Mouse (Mus musculus) liver, embryonic 14.5 days (tissue): ENCODE measurements around the gene Dhtkd1. TPM values are rescaled to one million over a fixed set of nuclear protein-coding genes. Genes with fewer than 3 reads are reported as not detected.

ENCODE experiments used
- ATAC-seq: fragments of 200-750 bp; cut with Nextera tagmentation; 2 replicates; pipeline ENCODE4 v1.8.0; 2017; ENCODE audit warnings: moderate number of reproducible peaks, mild to moderate bottlenecking, moderate library complexity; ENCODE audit not compliant: insufficient read depth
- DNase-seq, 3 experiments: peaks; one replicate each; pipeline ENCODE4 v3.0.0-alpha.2; 2012 to 2013; ENCODE audit warnings: low read depth in 3 of 3, low spot score in 3 of 3
- H3K27ac ChIP-seq: fragments of 300-500 bp; sonication (generic); 2 replicates; pipeline ENCODE4 v1.5.1; 2014; ENCODE audit warnings: moderate library complexity, mild to moderate bottlenecking, control low read depth, inconsistent platforms
- H3K27me3 ChIP-seq: fragments of 300-500 bp; sonication (generic); 2 replicates; pipeline ENCODE4 v1.6.1; 2014; ENCODE audit warnings: mild to moderate bottlenecking, low read length, moderate library complexity; ENCODE audit not compliant: control insufficient read depth, insufficient read depth
- H3K36me3 ChIP-seq: fragments of 300-500 bp; sonication (generic); replicated peaks from 2 replicates; pipeline ENCODE4 v1.6.1; 2014; ENCODE audit warnings: low read depth; ENCODE audit not compliant: control insufficient read depth, insufficient read depth
- H3K4me1 ChIP-seq, 2 experiments: fragments of 200-500 bp in 1 of 2; fragments of 300-500 bp in 1 of 2; sonication (generic) in 1 of 2; replicated peaks; 2 replicates each; pipeline ENCODE4 v1.6.1; 2012 to 2014; ENCODE audit warnings: antibody characterized with exemption in 1 of 2, inconsistent platforms in 1 of 2, low read length in 1 of 2; ENCODE audit not compliant: control insufficient read depth in 2 of 2, insufficient read depth in 2 of 2
- H3K4me2 ChIP-seq: fragments of 300-500 bp; sonication (generic); 2 replicates; pipeline ENCODE4 v1.6.1; 2014; ENCODE audit warnings: low read depth, mild to moderate bottlenecking, control low read depth, moderate library complexity
- H3K4me3 ChIP-seq, 2 experiments: fragments of 200-500 bp in 1 of 2; fragments of 300-500 bp in 1 of 2; sonication (generic) in 1 of 2; 2 replicates each; pipeline ENCODE4 v1.5.1; 2012 to 2014; ENCODE audit warnings: low read depth in 2 of 2, low read length in 2 of 2, mild to moderate bottlenecking in 2 of 2, control low read depth in 1 of 2, inconsistent platforms in 1 of 2, moderate library complexity in 1 of 2; ENCODE audit not compliant: insufficient read depth in 1 of 2
- H3K9ac ChIP-seq: fragments of 300-500 bp; sonication (generic); replicated peaks from 2 replicates; pipeline ENCODE4 v1.6.1; 2014; ENCODE audit warnings: mild to moderate bottlenecking, control low read depth, moderate library complexity
- H3K9me3 ChIP-seq: fragments of 300-500 bp; sonication (generic); 2 replicates; pipeline ENCODE4 v1.6.1; 2016; ENCODE audit warnings: low read length, mixed read lengths; ENCODE audit not compliant: control insufficient read depth
- CTCF ChIP-seq: IDR thresholded peaks from 2 replicates; pipeline ENCODE4 v1.5.1; 2016; ENCODE audit warnings: antibody characterized with exemption, low read depth, control low read depth
- EP300 ChIP-seq: IDR thresholded peaks from 2 replicates; pipeline ENCODE4 v1.6.1; 2016; ENCODE audit warnings: antibody characterized with exemption, low read depth
- WGBS: fragments of 180-500 bp; shearing (Covaris S2); extraction: QIAGEN DNeasy Blood & Tissue Kit; methylation state at CpG from one replicate; pipeline ENCODE4 v1.1.7; 2014; ENCODE audit not compliant: insufficient replicate concordance; 5-methylcytosine and 5-hydroxymethylcytosine counted together
- polyA plus RNA-seq, 2 experiments: library from polyadenylated mRNA; depleted of rRNA in 1 of 2; stranded (reverse) in 1 of 2; unstranded in 1 of 2; fragments of >200 nt; fragmentation: Nextera tagmentation in 1 of 2; extraction: Ambion mirVana in 1 of 2; gene quantifications; 2 replicates each; pipeline versions ENCODE4 v1.2.1 to v1.2.3; 2012 to 2014

Dhtkd1 gene
- polyA plus RNA-seq, 2 experiments = 1.6 to 2.8 TPM

- ATAC-seq = peak; percentile 99
These were observed 47.6 kb downstream of the Dhtkd1 start, which contains the start of gene Sec61a2 for GRCm38 (mm10) chr2:5894843-5895570. Gene Sec61a2 (minus strand): TSS chr2:5895432.

GRCm38 (mm10) chr2:5894296-5894695 lies 48.3 kb downstream of the Dhtkd1 start:
- WGBS = 42% methylated on average over 11 of the region's 11 CpGs
- Histone ChIP-seq H3K9ac (peak overlapping the region; percentile 75), H3K4me1 (peaks cover 11 to 12% of the 10 kb centered on the region in 2 experiments), H3K36me3 (peaks cover 2% of the 10 kb centered on the region; the same call in 1 of the 2 replicates), H3K4me3 (peak overlapping the region; percentile 47 to 66), H3K27me3 (no peaks in the 10 kb centered on the region), H3K4me2 (peak overlapping the region; percentile 84), H3K27ac (no peak overlapping the region; the same call in 1 of the 2 replicates), H3K9me3 (no peaks in the 10 kb centered on the region)
- TF ChIP-seq CTCF = no peak
- TF ChIP-seq EP300 = no peak
- DNase-seq (no peak), ATAC-seq (no peak)

More at GRCm38 (mm10) chr2:5894843-5895570, 47.6 kb downstream of the Dhtkd1 start, which contains the start of gene Sec61a2:
- H3K9ac ChIP-seq = peak within 1 kb of the TSS; percentile 75
- no peaks in the 10 kb centered on the region for H3K27me3 ChIP-seq
- peak; percentile 93 to 96 (median 95) for DNase-seq
- H3K9me3 ChIP-seq = no peaks in the 10 kb centered on the region
- H3K27ac ChIP-seq = peak within 1 kb of the TSS; percentile 34; the same call in 1 of the 2 replicates
- TF ChIP-seq CTCF (peak; percentile 47), EP300 (no peak)
- peaks cover 2% of the 10 kb centered on the region; the same call in 1 of the 2 replicates for H3K36me3 ChIP-seq
- H3K4me2 ChIP-seq = peak within 1 kb of the TSS; percentile 84
- under 1% methylated on average over 62 of the region's 62 CpGs for WGBS
- peaks cover 11 to 12% of the 10 kb centered on the region in 2 experiments for H3K4me1 ChIP-seq
- H3K4me3 ChIP-seq = peak within 1 kb of the TSS; percentile 66 to 75

- 68% methylated on average over 2 of the region's 2 CpGs for WGBS
- H3K27ac ChIP-seq = no peak overlapping the region
- DNase-seq (no peak), ATAC-seq (no peak)
- H3K36me3 ChIP-seq = peaks cover 6% of the 10 kb centered on the region
- H3K4me3 ChIP-seq = no peak overlapping the region
- H3K4me2 ChIP-seq = no peak overlapping the region
- no peak for TF ChIP-seq EP300
- TF ChIP-seq CTCF = no peak
- no peak overlapping the region; the same call in 1 of the 2 replicates for H3K9ac ChIP-seq
- H3K9me3 ChIP-seq = no peaks in the 10 kb centered on the region
- peaks cover 12 to 14% of the 10 kb centered on the region in 2 experiments for H3K4me1 ChIP-seq
- H3K27me3 ChIP-seq = no peaks in the 10 kb centered on the region
These were observed 53.2 kb downstream of the Dhtkd1 start for GRCm38 (mm10) chr2:5889412-5889811.

GRCm38 (mm10) chr2:5888865-5889264 lies 53.7 kb downstream of the Dhtkd1 start:
- ATAC-seq = no peak
- Histone ChIP-seq H3K4me3 (no peak overlapping the region), H3K4me1 (peaks cover 9 to 10% of the 10 kb centered on the region in 2 experiments), H3K27ac (no peak overlapping the region), H3K4me2 (no peak overlapping the region), H3K27me3 (no peaks in the 10 kb centered on the region), H3K9ac (no peak overlapping the region), H3K36me3 (peaks cover 6% of the 10 kb centered on the region), H3K9me3 (no peaks in the 10 kb centered on the region)
- 57% methylated on average over 5 of the region's 5 CpGs for WGBS
- TF ChIP-seq CTCF = no peak
- TF ChIP-seq EP300 = no peak
- no peak for DNase-seq

- peaks cover 33% of the 10 kb centered on the region for H3K36me3 ChIP-seq
These were observed 65.1 kb downstream of the Dhtkd1 start for GRCm38 (mm10) chr2:5877446-5877845.

More at GRCm38 (mm10) chr2:5877446-5877845, 65.1 kb downstream of the Dhtkd1 start:
- ATAC-seq (no peak), DNase-seq (no peak)
- no peaks in the 10 kb centered on the region for H3K27me3 ChIP-seq
- no peak overlapping the region for H3K9ac ChIP-seq
- H3K9me3 ChIP-seq = no peaks in the 10 kb centered on the region
- no peak for TF ChIP-seq CTCF
- no peak for TF ChIP-seq EP300
- WGBS = 67% methylated on average over 3 of the region's 3 CpGs
- H3K4me1 ChIP-seq = peaks cover 0 to 4% of the 10 kb centered on the region in 2 experiments; a peak in 1 of 4 replicates
- H3K4me3 ChIP-seq = no peak overlapping the region
- H3K4me2 ChIP-seq = no peak overlapping the region
- no peak overlapping the region for H3K27ac ChIP-seq
